Mouse (Mus musculus): Measurements from ENCODE around the gene Abcb9.

Gene Abcb9

DNA sequence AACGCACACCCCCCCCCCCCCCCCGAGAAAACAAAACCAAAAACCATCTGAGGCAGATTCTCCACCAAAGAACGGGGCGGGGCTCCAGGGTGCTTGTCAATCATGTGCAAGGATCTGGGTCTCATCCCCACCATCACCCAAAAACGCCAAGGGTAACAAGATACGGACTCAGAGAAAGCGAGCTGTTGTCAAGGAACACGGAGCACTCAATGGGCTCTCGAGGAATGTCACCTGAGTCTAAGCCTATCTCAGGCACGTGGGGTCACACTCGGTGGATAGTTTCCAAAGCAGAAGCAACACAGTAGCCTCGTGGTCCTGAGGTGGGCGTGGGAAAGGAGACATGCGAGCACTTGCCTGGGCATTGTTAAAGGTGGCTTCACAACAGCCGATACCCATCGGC, 81.9 kb downstream of the Abcb9 start:
- DNase-seq (ENCODE audit: low spot score in 2 of 2) = no peak

GRCm38 (mm10) chr5:124012885-124013284, 82.7 kb downstream of the Abcb9 start:
- no peak for DNase-seq (ENCODE audit: low spot score in 2 of 2)

GRCm38 (mm10) chr5:124011927-124012326, 83.7 kb downstream of the Abcb9 start:
- DNase-seq (ENCODE audit: low spot score in 2 of 2) = no peak

Data from cerebellum, postnatal 4 days (tissue).